Mouse (Mus musculus) limb, embryonic 13.5 days (tissue): ENCODE measurements around the gene Tomm5. TPM values are rescaled to one million over a fixed set of nuclear protein-coding genes. Genes with fewer than 3 reads are reported as not detected.
"Not testable (repeated sequence)": the region's sequence is repeated elsewhere in the genome, so short reads cannot be mapped to it uniquely, and the experiment has no call there.

Experiments
- ATAC-seq: fragments of 200-750 bp; cut with Nextera tagmentation; 2 replicates; pipeline ENCODE4 v1.8.0; 2017; ENCODE audit warnings: low read depth, moderate number of reproducible peaks, moderate TSS enrichment; ENCODE audit not compliant: low FRiP score
- H3K27ac ChIP-seq: fragments of 300-500 bp; sonication (generic); 2 replicates; pipeline ENCODE4 v1.5.1; 2015; ENCODE audit warnings: inconsistent platforms, mild to moderate bottlenecking, moderate library complexity
- H3K27me3 ChIP-seq: fragments of 300-500 bp; sonication (generic); 2 replicates; pipeline ENCODE4 v1.6.1; 2015; ENCODE audit warnings: mild to moderate bottlenecking, inconsistent platforms
- H3K36me3 ChIP-seq: fragments of 300-500 bp; sonication (generic); 2 replicates; pipeline ENCODE4 v1.6.1; 2015; ENCODE audit warnings: inconsistent platforms, mild to moderate bottlenecking, moderate library complexity
- H3K4me1 ChIP-seq: fragments of 300-500 bp; sonication (generic); 2 replicates; pipeline ENCODE4 v1.6.1; 2015; ENCODE audit warnings: inconsistent platforms
- H3K4me2 ChIP-seq: fragments of 300-500 bp; sonication (generic); replicated peaks from 2 replicates; pipeline ENCODE4 v1.6.1; 2015; ENCODE audit warnings: inconsistent platforms, mild to moderate bottlenecking, moderate library complexity
- H3K4me3 ChIP-seq: fragments of 300-500 bp; sonication (generic); 2 replicates; pipeline ENCODE4 v1.5.1; 2015; ENCODE audit warnings: moderate library complexity, mild to moderate bottlenecking, inconsistent platforms
- H3K9ac ChIP-seq: fragments of 300-500 bp; sonication (generic); 2 replicates; pipeline ENCODE4 v1.6.1; 2015; ENCODE audit warnings: mild to moderate bottlenecking, inconsistent platforms
- H3K9me3 ChIP-seq: fragments of 300-500 bp; sonication (generic); 2 replicates; pipeline ENCODE4 v1.6.1; 2016; ENCODE audit warnings: inconsistent platforms
- WGBS: fragments of 180-500 bp; shearing (Covaris S2); methylation state at CpG from one replicate; pipeline ENCODE4 v1.1.7; 2015; 5-methylcytosine and 5-hydroxymethylcytosine counted together
- polyA plus RNA-seq: library from polyadenylated mRNA; unstranded; fragments of >200 nt; fragmentation: Nextera tagmentation; extraction: Ambion mirVana; gene quantifications from 2 replicates; pipeline ENCODE4 v1.2.1, GENCODE M21; 2015

Tomm5 gene
- polyA plus RNA-seq, 1 experiment from 2014 or later: 213 TPM

- no peaks in the 10 kb centered on the region for H3K9me3 ChIP-seq
Measured at GRCm38 (mm10) chr4:45097198-45097872, 10.6 kb downstream of the Tomm5 start.

GRCm38 (mm10) chr4:45084895-45085290, 23.0 kb downstream of the Tomm5 start:
- peak overlapping the region; percentile 48; the same call in 1 of the 2 replicates for H3K9ac ChIP-seq
- peaks cover 24% of the 10 kb centered on the region for H3K4me1 ChIP-seq
- H3K9me3 ChIP-seq: no peaks in the 10 kb centered on the region
- no peaks in the 10 kb centered on the region for H3K27me3 ChIP-seq
- ATAC-seq: peak; percentile 9; the same call in 1 of the 2 replicates
- peak overlapping the region; percentile 91 for H3K4me3 ChIP-seq
- 36% methylated on average over 8 of the region's 8 CpGs for WGBS
- H3K36me3 ChIP-seq: no peaks in the 10 kb centered on the region
- peak overlapping the region; percentile 76 for H3K4me2 ChIP-seq
- H3K27ac ChIP-seq: peak overlapping the region; percentile 79

More at GRCm38 (mm10) chr4:45097198-45097872, 10.6 kb downstream of the Tomm5 start:
- no peak overlapping the region for H3K27ac ChIP-seq
- H3K4me1 ChIP-seq: no peaks in the 10 kb centered on the region
- no peaks in the 10 kb centered on the region for H3K27me3 ChIP-seq
- H3K9ac ChIP-seq: no peak overlapping the region
- no peak overlapping the region for H3K4me3 ChIP-seq
- peaks cover 16% of the 10 kb centered on the region for H3K36me3 ChIP-seq
- 34% methylated on average over 7 of the region's 7 CpGs for WGBS
- H3K4me2 ChIP-seq: no peak overlapping the region
- no peak for ATAC-seq

GRCm38 (mm10) chr4:45084021-45084894, 23.7 kb downstream of the Tomm5 start, which contains the start of gene Fbxo10:
Gene Fbxo10, minus strand, starts transcription at chr4:45084604.
- Histone ChIP-seq H3K27me3 (no peaks in the 10 kb centered on the region), H3K9me3 (no peaks in the 10 kb centered on the region), H3K4me2 (peak within 1 kb of the TSS; percentile 76), H3K36me3 (peaks cover 2% of the 10 kb centered on the region; the same call in 1 of the 2 replicates), H3K4me3 (peak within 1 kb of the TSS; percentile 91), H3K4me1 (peaks cover 24% of the 10 kb centered on the region), H3K27ac (peak within 1 kb of the TSS; percentile 79), H3K9ac (peak within 1 kb of the TSS; percentile 96)
- ATAC-seq: peak; percentile 93
- WGBS: under 1% methylated on average over 65 of the region's 77 CpGs

- Histone ChIP-seq H3K27ac (no peak overlapping the region), H3K9ac (peak overlapping the region; percentile 96), H3K36me3 (peaks cover 9% of the 10 kb centered on the region), H3K9me3 (no peaks in the 10 kb centered on the region), H3K4me1 (peaks cover 24% of the 10 kb centered on the region), H3K4me3 (peak overlapping the region; percentile 91), H3K4me2 (peak overlapping the region; percentile 76), H3K27me3 (no peaks in the 10 kb centered on the region)
- no peak for ATAC-seq
- WGBS: 3% methylated on average over 8 of the region's 8 CpGs
Measured at GRCm38 (mm10) chr4:45083487-45083886, 24.4 kb downstream of the Tomm5 start.

- Histone ChIP-seq H3K36me3 (peaks cover 13% of the 10 kb centered on the region), H3K27ac (no peak overlapping the region), H3K9ac (0 out of 2 replicates have a peak overlapping the region, but pooled peaks have one; percentile 96), H3K9me3 (no peaks in the 10 kb centered on the region), H3K4me2 (peak overlapping the region; percentile 76), H3K4me3 (peak overlapping the region; percentile 91), H3K4me1 (peaks cover 24% of the 10 kb centered on the region), H3K27me3 (no peaks in the 10 kb centered on the region)
- no peak for ATAC-seq
- 70% methylated on average over 9 of the region's 9 CpGs for WGBS
Measured at GRCm38 (mm10) chr4:45082951-45083350, 25.0 kb downstream of the Tomm5 start.

GRCm38 (mm10) chr4:45081041-45081440, 26.9 kb downstream of the Tomm5 start:
- not testable (repeated sequence) for H3K27me3 ChIP-seq, H3K27ac ChIP-seq, H3K9ac ChIP-seq, H3K4me2 ChIP-seq, H3K4me3 ChIP-seq, H3K9me3 ChIP-seq, ATAC-seq
- 92% methylated on average over 4 of the region's 4 CpGs for WGBS
- Histone ChIP-seq H3K4me1 (peaks cover 24% of the 10 kb centered on the region), H3K36me3 (peaks cover 15% of the 10 kb centered on the region)

- WGBS: 61% methylated on average over 6 of the region's 6 CpGs
Measured at GRCm38 (mm10) chr4:45073544-45073943, 34.4 kb downstream of the Tomm5 start.

GRCm38 (mm10) chr4:45072261-45072973, 35.5 kb downstream of the Tomm5 start:
- Histone ChIP-seq H3K27me3 (no peaks in the 10 kb centered on the region), H3K4me2 (no peak overlapping the region), H3K4me3 (no peak overlapping the region), H3K4me1 (peaks cover 21% of the 10 kb centered on the region), H3K9ac (no peak overlapping the region), H3K36me3 (peaks cover 6% of the 10 kb centered on the region; the same call in 1 of the 2 replicates), H3K9me3 (no peaks in the 10 kb centered on the region), H3K27ac (no peak overlapping the region)
- ATAC-seq: no peak
- WGBS: 69% methylated on average over 15 of the region's 15 CpGs

More at GRCm38 (mm10) chr4:45073544-45073943, 34.4 kb downstream of the Tomm5 start:
- no peak overlapping the region for H3K4me3 ChIP-seq
- no peak for ATAC-seq
- H3K9ac ChIP-seq: no peak overlapping the region
- H3K36me3 ChIP-seq: peaks cover 12% of the 10 kb centered on the region
- H3K27me3 ChIP-seq: no peaks in the 10 kb centered on the region
- no peaks in the 10 kb centered on the region for H3K9me3 ChIP-seq
- H3K4me1 ChIP-seq: peaks cover 21% of the 10 kb centered on the region
- no peak overlapping the region for H3K4me2 ChIP-seq
- H3K27ac ChIP-seq: no peak overlapping the region

- no peaks in the 10 kb centered on the region for H3K9me3 ChIP-seq
- 0 out of 2 replicates have a peak, but pooled peaks have one; percentile 24 for ATAC-seq
Measured at GRCm38 (mm10) chr4:45067742-45068141, 40.2 kb downstream of the Tomm5 start.

GRCm38 (mm10) chr4:45066036-45066730, 41.7 kb downstream of the Tomm5 start:
- Histone ChIP-seq H3K9me3 (no peaks in the 10 kb centered on the region), H3K4me1 (peaks cover 8% of the 10 kb centered on the region), H3K27me3 (no peaks in the 10 kb centered on the region), H3K36me3 (peaks cover 14% of the 10 kb centered on the region), H3K4me2 (no peak overlapping the region), H3K4me3 (no peak overlapping the region), H3K9ac (no peak overlapping the region), H3K27ac (no peak overlapping the region)
- 23% methylated on average over 2 of the region's 2 CpGs for WGBS
- no peak for ATAC-seq

More at GRCm38 (mm10) chr4:45067742-45068141, 40.2 kb downstream of the Tomm5 start:
- WGBS: 84% methylated on average over 4 of the region's 4 CpGs
- Histone ChIP-seq H3K36me3 (peaks cover 6% of the 10 kb centered on the region; the same call in 1 of the 2 replicates), H3K27me3 (no peaks in the 10 kb centered on the region), H3K4me3 (no peak overlapping the region), H3K27ac (no peak overlapping the region), H3K4me1 (peaks cover 9% of the 10 kb centered on the region), H3K4me2 (no peak overlapping the region), H3K9ac (no peak overlapping the region)

- Histone ChIP-seq H3K36me3 (peaks cover 30% of the 10 kb centered on the region), H3K4me2 (no peak overlapping the region)
Measured at GRCm38 (mm10) chr4:45064577-45064976, 43.3 kb downstream of the Tomm5 start.

More at GRCm38 (mm10) chr4:45064577-45064976, 43.3 kb downstream of the Tomm5 start:
- no peak overlapping the region for H3K4me3 ChIP-seq
- ATAC-seq: no peak
- no peak overlapping the region for H3K9ac ChIP-seq
- WGBS: 72% methylated on average over 2 of the region's 2 CpGs
- H3K27ac ChIP-seq: no peak overlapping the region
- H3K27me3 ChIP-seq: no peaks in the 10 kb centered on the region
- no peaks in the 10 kb centered on the region for H3K9me3 ChIP-seq
- H3K4me1 ChIP-seq: peaks cover 8% of the 10 kb centered on the region
